Mouse (Mus musculus): ENCODE measurements around the gene Psmc3ip. TPM values are rescaled to one million over a fixed set of nuclear protein-coding genes. Genes with fewer than 3 reads are reported as not detected.

Psmc3ip gene
- polyA plus RNA-seq, 1 experiment, result not detected

DNA sequence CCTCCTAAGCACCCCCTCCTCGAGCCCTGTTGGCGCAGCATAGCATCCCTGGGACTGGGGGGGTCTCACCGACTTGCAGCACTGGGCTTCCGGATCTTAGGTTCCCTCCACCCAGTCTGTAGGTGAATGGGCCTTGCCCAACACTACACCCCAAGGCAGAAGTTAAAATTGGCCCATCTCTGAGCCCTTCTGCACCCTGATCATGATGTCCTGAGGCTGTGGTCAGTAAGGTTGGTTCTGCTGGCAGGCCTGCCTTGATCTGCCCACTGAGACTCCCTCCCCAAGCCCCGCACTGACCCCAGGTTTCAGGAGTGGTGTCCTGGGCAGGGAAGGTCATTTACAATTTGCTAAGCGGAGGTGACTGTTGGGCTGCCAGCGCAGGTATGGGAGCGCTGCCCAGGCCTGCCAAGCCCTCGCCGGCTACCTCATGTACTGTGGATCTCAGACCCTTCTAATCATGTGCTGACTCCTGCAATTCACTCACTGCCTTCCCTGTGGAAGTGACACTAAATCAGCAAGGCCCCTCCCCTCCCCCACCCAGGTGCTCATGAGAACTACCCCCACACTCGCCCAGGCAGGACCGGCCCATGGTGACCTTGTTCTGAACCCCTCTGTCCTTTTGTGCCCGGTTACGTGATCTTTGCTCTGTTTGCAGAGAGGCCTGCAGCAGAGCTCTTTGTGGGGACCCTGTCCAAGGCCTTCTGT lies 32.1 kb downstream of the Psmc3ip start:
- peaks cover 39% of the 10 kb centered on the region for H3K4me1 ChIP-seq (ENCODE audit: control insufficient read depth, insufficient read depth, low read length)
- WGBS, result 83% methylated on average over 14 of the region's 14 CpGs
- peak overlapping the region; percentile 27; the same call in 1 of the 2 replicates for H3K27ac ChIP-seq (ENCODE audit: insufficient read depth, low read depth, low read length)
- no peak overlapping the region for H3K4me3 ChIP-seq (ENCODE audit: insufficient read depth, low read depth, low read length)
- TF ChIP-seq POLR2A (IDR thresholded peaks at IDR 0.05; ENCODE audit: insufficient read depth, low read depth, low read length), result no peak
- no peak for TF ChIP-seq CTCF (IDR thresholded peaks at IDR 0.05; ENCODE audit: insufficient read depth, low read depth, low read length)

- Histone ChIP-seq H3K27ac (ENCODE audit: insufficient read depth, low read depth, low read length) (0 out of 2 replicates have a peak overlapping the region, but pooled peaks have one; percentile 8), H3K4me1 (ENCODE audit: control insufficient read depth, insufficient read depth, low read length) (peaks cover 39% of the 10 kb centered on the region), H3K4me3 (ENCODE audit: insufficient read depth, low read depth, low read length) (no peak overlapping the region)
- 70% methylated on average over 12 of the region's 12 CpGs for WGBS
- TF ChIP-seq POLR2A (IDR thresholded peaks at IDR 0.05; ENCODE audit: insufficient read depth, low read depth, low read length) (no peak), CTCF (IDR thresholded peaks at IDR 0.05; ENCODE audit: insufficient read depth, low read depth, low read length) (no peak)
Observed at GRCm38 (mm10) chr11:101062165-101062884, 32.9 kb downstream of the Psmc3ip start.

GRCm38 (mm10) chr11:101061049-101061448 lies 34.2 kb downstream of the Psmc3ip start:
- H3K4me3 ChIP-seq (ENCODE audit: insufficient read depth, low read depth, low read length), result no peak overlapping the region
- peaks cover 45% of the 10 kb centered on the region for H3K4me1 ChIP-seq (ENCODE audit: control insufficient read depth, insufficient read depth, low read length)
- 86% methylated on average over 5 of the region's 5 CpGs for WGBS
- TF ChIP-seq POLR2A (IDR thresholded peaks at IDR 0.05; ENCODE audit: insufficient read depth, low read depth, low read length) (no peak), CTCF (IDR thresholded peaks at IDR 0.05; ENCODE audit: insufficient read depth, low read depth, low read length) (no peak)
- H3K27ac ChIP-seq (ENCODE audit: insufficient read depth, low read depth, low read length), result no peak overlapping the region

GRCm38 (mm10) chr11:101060126-101060525 lies 35.1 kb downstream of the Psmc3ip start:
- 15% methylated on average over 8 of the region's 8 CpGs for WGBS
- H3K27ac ChIP-seq (ENCODE audit: insufficient read depth, low read depth, low read length), result peak overlapping the region; percentile 85
- TF ChIP-seq POLR2A (IDR thresholded peaks at IDR 0.05; ENCODE audit: insufficient read depth, low read depth, low read length) (no peak), CTCF (IDR thresholded peaks at IDR 0.05; ENCODE audit: insufficient read depth, low read depth, low read length) (no peak)
- H3K4me3 ChIP-seq (ENCODE audit: insufficient read depth, low read depth, low read length), result no peak overlapping the region
- peaks cover 45% of the 10 kb centered on the region for H3K4me1 ChIP-seq (ENCODE audit: control insufficient read depth, insufficient read depth, low read length)

DNA sequence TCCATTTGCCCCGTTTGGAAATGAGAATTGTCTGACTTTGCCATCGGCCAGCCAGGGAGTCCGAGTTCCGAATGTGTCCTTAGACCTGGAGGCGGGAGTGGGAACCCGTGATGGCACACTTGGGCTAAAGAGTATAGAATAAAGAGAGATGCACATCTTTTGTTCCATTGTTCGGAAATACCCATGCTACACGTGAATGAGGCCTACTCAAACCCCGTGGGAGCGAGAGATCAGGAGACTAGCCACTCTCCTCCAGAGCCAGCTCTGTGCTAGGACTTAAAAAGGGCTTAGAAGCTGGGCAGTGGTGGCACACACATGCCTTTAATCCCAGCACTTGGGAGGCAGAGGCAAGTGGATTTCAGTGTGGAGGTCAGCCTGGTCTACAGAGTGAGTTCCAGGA lies 35.8 kb downstream of the Psmc3ip start:
- 81% methylated on average over 10 of the region's 10 CpGs for WGBS
- Histone ChIP-seq H3K27ac (ENCODE audit: insufficient read depth, low read depth, low read length) (peak overlapping the region; percentile 85), H3K4me1 (ENCODE audit: control insufficient read depth, insufficient read depth, low read length) (peaks cover 45% of the 10 kb centered on the region), H3K4me3 (ENCODE audit: insufficient read depth, low read depth, low read length) (no peak overlapping the region)
- TF ChIP-seq POLR2A (IDR thresholded peaks at IDR 0.05; ENCODE audit: insufficient read depth, low read depth, low read length), result no peak
- TF ChIP-seq CTCF (IDR thresholded peaks at IDR 0.05; ENCODE audit: insufficient read depth, low read depth, low read length), result no peak

DNA sequence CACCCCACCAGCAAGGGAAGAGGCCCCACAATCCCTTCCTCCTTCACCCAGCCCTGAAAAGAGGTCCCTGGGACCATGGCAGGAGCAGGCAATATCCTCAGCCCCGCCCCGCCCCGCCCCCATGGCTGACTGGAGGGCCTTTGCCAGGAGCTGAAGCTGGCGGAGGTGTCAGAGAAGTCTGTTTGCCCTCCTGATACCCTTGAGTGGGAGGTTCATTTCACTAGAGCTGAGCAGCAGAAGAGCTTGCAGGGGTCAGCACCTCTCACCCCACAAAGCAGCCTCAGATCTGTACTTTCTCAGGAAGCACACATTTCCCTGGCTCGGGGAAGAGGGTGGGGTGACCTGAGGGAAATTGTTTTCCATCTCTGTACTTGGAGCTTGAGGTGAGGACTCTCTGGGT lies 36.5 kb downstream of the Psmc3ip start:
- H3K4me1 ChIP-seq (ENCODE audit: control insufficient read depth, insufficient read depth, low read length), result peaks cover 41% of the 10 kb centered on the region
- H3K4me3 ChIP-seq (ENCODE audit: insufficient read depth, low read depth, low read length), result no peak overlapping the region
- 75% methylated on average over 5 of the region's 5 CpGs for WGBS
- TF ChIP-seq CTCF (IDR thresholded peaks at IDR 0.05; ENCODE audit: insufficient read depth, low read depth, low read length) (no peak), POLR2A (IDR thresholded peaks at IDR 0.05; ENCODE audit: insufficient read depth, low read depth, low read length) (no peak)
- H3K27ac ChIP-seq (ENCODE audit: insufficient read depth, low read depth, low read length), result 0 out of 2 replicates have a peak overlapping the region, but pooled peaks have one; percentile 12

GRCm38 (mm10) chr11:101057860-101058259 lies 37.4 kb downstream of the Psmc3ip start:
- Histone ChIP-seq H3K27ac (ENCODE audit: insufficient read depth, low read depth, low read length) (no peak overlapping the region), H3K4me1 (ENCODE audit: control insufficient read depth, insufficient read depth, low read length) (peaks cover 34% of the 10 kb centered on the region), H3K4me3 (ENCODE audit: insufficient read depth, low read depth, low read length) (no peak overlapping the region)
- TF ChIP-seq CTCF (IDR thresholded peaks at IDR 0.05; ENCODE audit: insufficient read depth, low read depth, low read length) (peak; percentile 53; the same call in 1 of the 2 replicates), POLR2A (IDR thresholded peaks at IDR 0.05; ENCODE audit: insufficient read depth, low read depth, low read length) (no peak)
- WGBS, result 15% methylated on average over 5 of the region's 5 CpGs

- H3K27ac ChIP-seq (ENCODE audit: insufficient read depth, low read depth, low read length), result peak overlapping the region; percentile 12; the same call in 1 of the 2 replicates
- no peak overlapping the region for H3K4me3 ChIP-seq (ENCODE audit: insufficient read depth, low read depth, low read length)
- TF ChIP-seq CTCF (IDR thresholded peaks at IDR 0.05; ENCODE audit: insufficient read depth, low read depth, low read length) (no peak), POLR2A (IDR thresholded peaks at IDR 0.05; ENCODE audit: insufficient read depth, low read depth, low read length) (no peak)
- 31% methylated on average over 8 of the region's 8 CpGs for WGBS
- H3K4me1 ChIP-seq (ENCODE audit: control insufficient read depth, insufficient read depth, low read length), result peaks cover 34% of the 10 kb centered on the region
Observed at GRCm38 (mm10) chr11:101056885-101057284, 38.4 kb downstream of the Psmc3ip start.

GRCm38 (mm10) chr11:101055418-101055817 lies 39.8 kb downstream of the Psmc3ip start:
- H3K27ac ChIP-seq (ENCODE audit: insufficient read depth, low read depth, low read length), result no peak overlapping the region
- WGBS, result 73% methylated on average over 14 of the region's 14 CpGs
- TF ChIP-seq CTCF (IDR thresholded peaks at IDR 0.05; ENCODE audit: insufficient read depth, low read depth, low read length), result no peak
- no peak for TF ChIP-seq POLR2A (IDR thresholded peaks at IDR 0.05; ENCODE audit: insufficient read depth, low read depth, low read length)
- H3K4me1 ChIP-seq (ENCODE audit: control insufficient read depth, insufficient read depth, low read length), result peaks cover 34% of the 10 kb centered on the region
- H3K4me3 ChIP-seq (ENCODE audit: insufficient read depth, low read depth, low read length), result no peak overlapping the region

All from olfactory bulb, adult 2 months (tissue).